Mouse (Mus musculus): ENCODE results near the gene Ino80e. TPM values are rescaled to one million over a fixed set of nuclear protein-coding genes. Genes with fewer than 3 reads are reported as not detected.

Ino80e gene
- polyA plus RNA-seq, 1 experiment from 2014 or later, result 110 TPM

DNA sequence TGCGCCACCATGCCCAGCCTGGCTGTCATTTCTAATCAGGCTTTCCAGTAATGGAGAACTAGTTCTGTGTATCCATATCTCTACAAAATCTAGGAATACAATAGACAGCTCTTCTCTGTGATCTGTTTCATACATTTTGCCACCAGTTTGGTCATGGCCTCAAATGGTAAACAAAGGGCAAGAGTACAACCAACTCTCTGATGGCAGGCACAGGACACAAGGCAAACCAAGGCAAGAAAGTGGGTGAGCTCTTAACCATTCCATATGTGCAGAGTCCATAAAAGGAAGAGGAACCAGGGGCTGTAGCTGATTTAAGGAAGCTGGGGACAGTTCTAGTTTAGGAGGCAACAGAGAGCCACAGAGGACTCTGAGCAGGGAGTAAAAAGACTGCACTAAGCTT lies 15.1 kb upstream of the Ino80e start:
- H3K4me1 ChIP-seq, result peaks cover 19% of the 10 kb centered on the region
- no peaks in the 10 kb centered on the region for H3K9me3 ChIP-seq
- H3K27ac ChIP-seq, result no peak overlapping the region
- no peak for DNase-seq (ENCODE audit: extremely low spot score, low spot score)
- no peaks in the 10 kb centered on the region for H3K27me3 ChIP-seq (ENCODE audit: poor library complexity, severe bottlenecking)
- H3K36me3 ChIP-seq (replicated peaks), result peaks cover 99% of the 10 kb centered on the region
- 97% methylated on average over 1 of the region's 1 CpGs for WGBS
- H3K4me3 ChIP-seq, result no peak overlapping the region

DNA sequence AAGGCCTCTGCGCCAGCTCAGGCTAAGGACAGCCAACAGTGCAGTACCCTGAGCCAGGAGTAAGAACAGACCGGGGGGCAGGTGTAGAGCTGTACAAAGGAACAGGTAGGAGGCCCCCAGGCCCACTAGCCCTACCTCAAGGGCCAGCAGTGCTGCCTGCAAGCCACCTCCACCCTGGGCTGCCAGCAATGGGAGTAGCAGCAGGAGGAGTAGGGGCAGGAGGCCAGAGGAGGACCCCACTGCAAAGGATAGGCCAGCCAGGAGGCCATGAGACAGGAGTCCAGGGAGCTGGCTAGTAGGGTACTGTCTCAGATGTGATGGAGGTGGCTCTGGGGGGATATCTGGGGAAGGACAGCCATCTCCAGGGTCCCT lies 8.3 kb upstream of the Ino80e start:
- Histone ChIP-seq H3K27me3 (ENCODE audit: poor library complexity, severe bottlenecking) (no peaks in the 10 kb centered on the region), H3K36me3 (replicated peaks) (peaks cover 100% of the 10 kb centered on the region)

GRCm38 (mm10) chr7:126869780-126870519 lies 7.8 kb upstream of the Ino80e start:
- Histone ChIP-seq H3K4me1 (0 out of 2 replicates have a peak, but pooled peaks cover 3% of the 10 kb centered on the region), H3K4me3 (no peak overlapping the region), H3K27ac (no peak overlapping the region), H3K9me3 (no peaks in the 10 kb centered on the region), H3K36me3 (replicated peaks) (peaks cover 100% of the 10 kb centered on the region), H3K27me3 (ENCODE audit: poor library complexity, severe bottlenecking) (no peaks in the 10 kb centered on the region)
- WGBS, result 94% methylated on average over 23 of the region's 23 CpGs
- no peak for DNase-seq (ENCODE audit: extremely low spot score, low spot score)

More for the DNA sequence above, 8.3 kb upstream of the Ino80e start:
- Histone ChIP-seq H3K9me3 (no peaks in the 10 kb centered on the region), H3K4me1 (0 out of 2 replicates have a peak, but pooled peaks cover 3% of the 10 kb centered on the region), H3K27ac (no peak overlapping the region), H3K4me3 (no peak overlapping the region)
- 91% methylated on average over 2 of the region's 2 CpGs for WGBS
- no peak for DNase-seq (ENCODE audit: extremely low spot score, low spot score)

GRCm38 (mm10) chr7:126868003-126868402 lies 5.8 kb upstream of the Ino80e start:
- Histone ChIP-seq H3K36me3 (replicated peaks) (peaks cover 100% of the 10 kb centered on the region), H3K4me3 (no peak overlapping the region), H3K27me3 (ENCODE audit: poor library complexity, severe bottlenecking) (no peaks in the 10 kb centered on the region), H3K9me3 (no peaks in the 10 kb centered on the region), H3K27ac (no peak overlapping the region), H3K4me1 (peaks cover 21% of the 10 kb centered on the region)
- 91% methylated on average over 12 of the region's 12 CpGs for WGBS
- DNase-seq (ENCODE audit: extremely low spot score, low spot score), result no peak

GRCm38 (mm10) chr7:126867534-126867933 lies 5.4 kb upstream of the Ino80e start:
- H3K36me3 ChIP-seq (replicated peaks), result peaks cover 97% of the 10 kb centered on the region
- WGBS, result 91% methylated on average over 2 of the region's 2 CpGs

DNA sequence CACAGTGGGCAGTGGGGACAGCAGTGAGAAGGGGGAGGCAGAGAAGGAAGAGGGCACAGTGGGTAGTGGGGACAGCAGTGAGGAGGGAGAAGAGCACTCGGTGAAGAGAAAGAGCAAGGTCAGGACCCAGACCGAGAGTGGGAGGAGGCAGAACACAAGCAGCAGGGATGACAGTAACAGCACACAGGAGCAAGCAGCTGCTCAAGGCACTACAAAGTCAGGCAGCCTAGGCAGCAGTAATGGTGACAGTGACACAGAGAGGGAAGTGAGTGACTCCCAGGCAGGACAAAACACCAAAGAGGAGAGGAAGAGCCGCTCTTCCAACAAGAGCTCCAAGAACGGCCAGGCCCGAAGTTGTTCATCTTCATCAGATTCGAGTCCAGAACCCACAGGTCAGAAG lies 1.6 kb upstream of the Ino80e start:
- H3K27ac ChIP-seq, result peak overlapping the region; percentile 93
- H3K4me3 ChIP-seq, result peak overlapping the region; percentile 72
- no peak for DNase-seq (ENCODE audit: extremely low spot score, low spot score)
- WGBS, result 78% methylated on average over 6 of the region's 6 CpGs
- H3K36me3 ChIP-seq (replicated peaks), result peaks cover 82% of the 10 kb centered on the region
- no peaks in the 10 kb centered on the region for H3K9me3 ChIP-seq
- no peaks in the 10 kb centered on the region for H3K27me3 ChIP-seq (ENCODE audit: poor library complexity, severe bottlenecking)
- H3K4me1 ChIP-seq, result peaks cover 38% of the 10 kb centered on the region

More at GRCm38 (mm10) chr7:126867534-126867933, 5.4 kb upstream of the Ino80e start:
- DNase-seq (ENCODE audit: extremely low spot score, low spot score), result no peak
- H3K4me1 ChIP-seq, result peaks cover 26% of the 10 kb centered on the region
- no peaks in the 10 kb centered on the region for H3K27me3 ChIP-seq (ENCODE audit: poor library complexity, severe bottlenecking)
- no peaks in the 10 kb centered on the region for H3K9me3 ChIP-seq
- H3K4me3 ChIP-seq, result no peak overlapping the region
- H3K27ac ChIP-seq, result no peak overlapping the region

GRCm38 (mm10) chr7:126861429-126862130 lies 597 bp downstream of the Ino80e start, which contains the start of gene Hirip3:
TSS of gene Hirip3 (plus strand) at chr7:126861972.
- no peaks in the 10 kb centered on the region for H3K9me3 ChIP-seq
- DNase-seq (ENCODE audit: extremely low spot score, low spot score), result peak; percentile 95
- H3K36me3 ChIP-seq (replicated peaks), result peaks cover 82% of the 10 kb centered on the region
- H3K27me3 ChIP-seq (ENCODE audit: poor library complexity, severe bottlenecking), result no peaks in the 10 kb centered on the region
- peak within 1 kb of the TSS; percentile 93 for H3K27ac ChIP-seq
- peak within 1 kb of the TSS; percentile 72 for H3K4me3 ChIP-seq
- 4% methylated on average over 42 of the region's 42 CpGs for WGBS
- H3K4me1 ChIP-seq, result peaks cover 46% of the 10 kb centered on the region

- H3K9me3 ChIP-seq, result no peaks in the 10 kb centered on the region
- H3K4me3 ChIP-seq, result peak overlapping the region; percentile 72
- peaks cover 48% of the 10 kb centered on the region for H3K4me1 ChIP-seq
- H3K27me3 ChIP-seq (ENCODE audit: poor library complexity, severe bottlenecking), result no peaks in the 10 kb centered on the region
- H3K27ac ChIP-seq, result peak overlapping the region; percentile 93
- WGBS, result 78% methylated on average over 5 of the region's 5 CpGs
- H3K36me3 ChIP-seq (replicated peaks), result peaks cover 82% of the 10 kb centered on the region
- DNase-seq (ENCODE audit: extremely low spot score, low spot score), result no peak
Measured at GRCm38 (mm10) chr7:126860987-126861386, 1.2 kb downstream of the Ino80e start.

DNA sequence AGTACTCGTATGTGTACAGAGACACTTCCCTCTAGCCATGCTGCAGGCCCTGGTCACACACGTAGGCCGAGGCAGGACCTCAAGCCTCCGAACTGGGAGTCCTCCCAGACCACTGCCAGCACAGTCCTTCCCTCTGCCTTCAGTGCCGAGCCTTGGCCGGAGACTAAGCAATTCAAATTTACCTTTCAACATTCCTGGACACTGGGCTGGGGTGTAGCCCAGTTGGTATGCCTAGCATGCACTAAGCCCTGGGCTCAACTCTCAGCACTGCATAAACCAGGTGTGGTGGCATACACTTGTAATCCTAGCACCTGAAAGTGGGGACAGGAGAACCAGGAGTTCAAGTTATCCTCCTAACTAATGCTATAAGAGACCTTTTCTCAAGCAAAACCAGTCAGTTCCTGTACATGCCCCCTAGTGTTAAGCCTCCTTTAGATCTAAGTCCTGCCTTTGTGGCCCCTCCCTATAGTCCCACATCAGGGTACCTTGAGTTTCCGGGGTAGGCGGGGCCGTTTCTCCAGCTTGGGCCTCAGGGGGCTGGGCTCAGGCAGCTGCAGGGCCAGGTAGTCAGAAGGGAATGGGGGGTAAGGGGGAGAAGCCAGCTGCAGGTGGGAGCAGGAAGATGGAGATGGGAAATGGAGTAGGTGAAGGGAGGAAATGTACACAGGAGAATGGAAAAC lies 5.3 kb downstream of the Ino80e start:
- DNase-seq (ENCODE audit: extremely low spot score, low spot score), result no peak
- no peaks in the 10 kb centered on the region for H3K9me3 ChIP-seq
- H3K27ac ChIP-seq, result no peak overlapping the region
- no peak overlapping the region for H3K4me3 ChIP-seq
- WGBS, result 75% methylated on average over 9 of the region's 9 CpGs
- H3K27me3 ChIP-seq (ENCODE audit: poor library complexity, severe bottlenecking), result peaks cover 4% of the 10 kb centered on the region; the same call in 1 of the 2 replicates
- peaks cover 91% of the 10 kb centered on the region for H3K36me3 ChIP-seq (replicated peaks)
- H3K4me1 ChIP-seq, result peaks cover 52% of the 10 kb centered on the region

DNA sequence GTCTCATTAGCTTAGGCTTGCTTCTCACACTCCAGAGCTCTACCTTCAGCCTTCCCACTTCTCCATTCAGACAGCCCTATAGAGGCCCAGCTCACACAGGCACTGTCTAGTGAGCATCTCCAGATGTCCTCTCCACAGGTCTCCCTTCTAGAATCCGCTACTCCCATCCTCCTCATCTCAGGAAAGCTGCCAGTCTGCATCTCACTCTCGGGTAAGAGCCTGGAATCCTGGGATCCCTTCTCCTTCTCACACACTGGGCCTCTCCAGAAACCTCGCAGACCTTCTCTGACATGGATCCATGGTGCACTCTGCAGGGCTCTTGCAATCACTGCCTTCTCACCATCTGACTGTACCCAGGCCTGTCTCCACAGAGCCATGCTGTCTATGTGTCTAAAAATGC lies 6.5 kb downstream of the Ino80e start:
- H3K27ac ChIP-seq, result peak overlapping the region; percentile 40; the same call in 1 of the 2 replicates

GRCm38 (mm10) chr7:126853454-126853853 lies 8.7 kb downstream of the Ino80e start:
- Histone ChIP-seq H3K4me3 (no peak overlapping the region), H3K9me3 (no peaks in the 10 kb centered on the region), H3K4me1 (peaks cover 72% of the 10 kb centered on the region), H3K27ac (no peak overlapping the region), H3K36me3 (replicated peaks) (peaks cover 89% of the 10 kb centered on the region), H3K27me3 (ENCODE audit: poor library complexity, severe bottlenecking) (peaks cover 37% of the 10 kb centered on the region)
- 91% methylated on average over 5 of the region's 5 CpGs for WGBS
- DNase-seq (ENCODE audit: extremely low spot score, low spot score), result no peak

More for the DNA sequence above, 6.5 kb downstream of the Ino80e start:
- H3K36me3 ChIP-seq (replicated peaks), result peaks cover 100% of the 10 kb centered on the region
- 82% methylated on average over 3 of the region's 3 CpGs for WGBS
- H3K9me3 ChIP-seq, result no peaks in the 10 kb centered on the region
- H3K4me3 ChIP-seq, result no peak overlapping the region
- peaks cover 53% of the 10 kb centered on the region for H3K4me1 ChIP-seq
- DNase-seq (ENCODE audit: extremely low spot score, low spot score), result no peak
- peaks cover 15% of the 10 kb centered on the region for H3K27me3 ChIP-seq (ENCODE audit: poor library complexity, severe bottlenecking)

- Histone ChIP-seq H3K27me3 (ENCODE audit: poor library complexity, severe bottlenecking) (peaks cover 59% of the 10 kb centered on the region), H3K27ac (peak overlapping the region; percentile 48; the same call in 1 of the 2 replicates), H3K4me3 (0 out of 2 replicates have a peak overlapping the region, but pooled peaks have one; percentile 1), H3K36me3 (replicated peaks) (peaks cover 67% of the 10 kb centered on the region), H3K9me3 (no peaks in the 10 kb centered on the region), H3K4me1 (peaks cover 86% of the 10 kb centered on the region)
- WGBS, result 26% methylated on average over 12 of the region's 12 CpGs
- no peak for DNase-seq (ENCODE audit: extremely low spot score, low spot score)
Measured at GRCm38 (mm10) chr7:126851192-126851591, 11.0 kb downstream of the Ino80e start.

Measured in forebrain, embryonic 10.5 days (tissue).